Mouse (Mus musculus) small intestine, adult 2 months (tissue): ENCODE results near the gene Xpo4.

Experiments used
- CTCF ChIP-seq: fragments of 200-500 bp; IDR thresholded peaks from 2 replicates; pipeline ENCODE4 v1.5.1; 2012; ENCODE audit warnings: low read depth, mild to moderate bottlenecking, control low read depth, inconsistent platforms, low read length, moderate library complexity, mixed read lengths; ENCODE audit not compliant: insufficient replicate concordance, insufficient read length; ENCODE audit errors: extremely low read depth
- POLR2A ChIP-seq: fragments of 200-500 bp; IDR thresholded peaks from 2 replicates; pipeline ENCODE4 v1.6.1; 2012; ENCODE audit warnings: low read depth, mild to moderate bottlenecking, control low read depth, inconsistent platforms, low read length, moderate library complexity

DNA sequence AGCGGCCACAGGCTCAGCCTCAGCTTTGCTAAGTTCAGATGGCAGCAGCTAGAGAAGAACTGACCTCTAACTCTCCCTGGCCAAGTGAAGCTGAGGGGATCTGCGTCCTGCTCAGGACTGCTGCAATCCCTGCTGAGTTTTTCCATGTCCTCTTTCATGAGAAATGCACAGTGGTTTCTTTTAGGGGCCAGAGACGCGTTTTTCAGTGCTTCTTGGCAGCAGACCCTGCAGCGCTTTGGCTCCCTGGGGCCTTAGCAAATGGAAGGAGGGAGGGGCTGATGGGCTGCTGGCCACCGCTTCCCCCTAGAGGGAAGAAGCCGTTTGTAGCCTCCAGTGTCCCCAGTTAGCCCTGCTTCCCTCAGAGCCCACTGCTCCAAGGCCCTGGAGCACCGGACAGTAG, 130.3 kb downstream of the Xpo4 start:
- TF ChIP-seq CTCF (no peak), POLR2A (no peak)
